Mouse (Mus musculus) monocyte, adult 5-6 weeks (primary cell): ENCODE data around the gene Prkcd. TPM values are rescaled to one million over a fixed set of nuclear protein-coding genes. Genes with fewer than 3 reads are reported as not detected.

Experiments
- ATAC-seq: fragments of 153-309, 156-312 bp; replicated peaks from 2 replicates; pipeline ENCODE4 v1.8.0; 2017; ENCODE audit warnings: mild to moderate bottlenecking; ENCODE audit not compliant: low TSS enrichment, insufficient number of reproducible peaks, severe bottlenecking, poor library complexity, low FRiP score
- total RNA-seq: library from RNA; stranded (forward); fragments of 200-1000, 200-491, 200-594 nt; gene quantifications from 3 replicates; pipeline ENCODE4 v1.2.3, GENCODE M21; 2017

Prkcd gene
- total RNA-seq, 1 experiment from 2014 or later = 725 TPM

GRCm38 (mm10) chr14:30612962-30613715, 12.9 kb downstream of the Prkcd start:
- ATAC-seq = no peak

- ATAC-seq = peak; percentile 55
These were observed 13.5 kb downstream of the Prkcd start for GRCm38 (mm10) chr14:30612523-30612922.

- ATAC-seq = no peak
These were observed 15.1 kb downstream of the Prkcd start for GRCm38 (mm10) chr14:30610940-30611339.

GRCm38 (mm10) chr14:30610304-30610703, 15.7 kb downstream of the Prkcd start:
- no peak for ATAC-seq

- no peak for ATAC-seq
These were observed 16.5 kb downstream of the Prkcd start for GRCm38 (mm10) chr14:30609499-30609898.

GRCm38 (mm10) chr14:30608176-30608575, 17.8 kb downstream of the Prkcd start:
- no peak for ATAC-seq

GRCm38 (mm10) chr14:30607696-30608095, 18.3 kb downstream of the Prkcd start:
- peak; percentile 74 for ATAC-seq

GRCm38 (mm10) chr14:30606817-30607216, 19.2 kb downstream of the Prkcd start:
- ATAC-seq = no peak

GRCm38 (mm10) chr14:30597142-30597541, 28.9 kb downstream of the Prkcd start:
- ATAC-seq = no peak

- ATAC-seq = no peak
These were observed 29.6 kb downstream of the Prkcd start for GRCm38 (mm10) chr14:30596407-30596806.

GRCm38 (mm10) chr14:30595576-30596313, 30.3 kb downstream of the Prkcd start:
- ATAC-seq = no peak

- peak; percentile 0; the same call in 1 of the 2 replicates for ATAC-seq
These were observed 31.8 kb downstream of the Prkcd start for GRCm38 (mm10) chr14:30594092-30594695.

GRCm38 (mm10) chr14:30593279-30594091, 32.5 kb downstream of the Prkcd start:
- ATAC-seq = peak; percentile 74

GRCm38 (mm10) chr14:30591417-30591816, 34.6 kb downstream of the Prkcd start:
- peak; percentile 36; the same call in 1 of the 2 replicates for ATAC-seq

GRCm38 (mm10) chr14:30590918-30591317, 35.1 kb downstream of the Prkcd start:
- ATAC-seq = no peak

GRCm38 (mm10) chr14:30590041-30590645, 35.9 kb downstream of the Prkcd start:
- ATAC-seq = no peak

GRCm38 (mm10) chr14:30586780-30587461, 39.1 kb downstream of the Prkcd start:
- no peak for ATAC-seq

GRCm38 (mm10) chr14:30585323-30585722, 40.7 kb downstream of the Prkcd start:
- no peak for ATAC-seq
